Mouse (Mus musculus): ENCODE data around the gene Pdxdc1. TPM values are rescaled to one million over a fixed set of nuclear protein-coding genes. Genes with fewer than 3 reads are reported as not detected.
"Not testable (repeated sequence)": the region's sequence is repeated elsewhere in the genome, so short reads cannot be mapped to it uniquely, and the experiment has no call there.

Gene Pdxdc1
- polyA plus RNA-seq, 1 experiment from 2014 or later, result 68.0 TPM

- Histone ChIP-seq H3K9me3 (ENCODE audit: control insufficient read depth, low read length) (no peaks in the 10 kb centered on the region), H3K4me3 (ENCODE audit: low read depth, low read length) (no peak overlapping the region), H3K27ac (ENCODE audit: low read depth, low read length) (no peak overlapping the region), H3K4me2 (no peak overlapping the region), H3K36me3 (ENCODE audit: control insufficient read depth, insufficient read depth, low read length) (no peaks in the 10 kb centered on the region), H3K9ac (ENCODE audit: low read length) (no peak overlapping the region), H3K4me1 (ENCODE audit: control insufficient read depth, insufficient read depth, low read length) (no peaks in the 10 kb centered on the region), H3K27me3 (ENCODE audit: control insufficient read depth, insufficient read depth, low read length) (no peaks in the 10 kb centered on the region)
- DNase-seq (ENCODE audit: low spot score, missing footprints), result no peak
- no peak for ATAC-seq (ENCODE audit: low FRiP score)
- WGBS, result 89% methylated on average over 4 of the region's 4 CpGs
These were observed 24.6 kb upstream of the Pdxdc1 start for GRCm38 (mm10) chr16:13927456-13928075.

- not testable (repeated sequence) for H3K4me3 ChIP-seq (ENCODE audit: low read depth, low read length); H3K9ac ChIP-seq (ENCODE audit: low read length); H3K27me3 ChIP-seq (ENCODE audit: control insufficient read depth, insufficient read depth, low read length); H3K36me3 ChIP-seq (ENCODE audit: control insufficient read depth, insufficient read depth, low read length); H3K4me2 ChIP-seq; DNase-seq (ENCODE audit: low spot score, missing footprints); H3K4me1 ChIP-seq (ENCODE audit: control insufficient read depth, insufficient read depth, low read length); H3K9me3 ChIP-seq (ENCODE audit: control insufficient read depth, low read length); H3K27ac ChIP-seq (ENCODE audit: low read depth, low read length); ATAC-seq (ENCODE audit: low FRiP score)
- WGBS, result 90% methylated on average over 5 of the region's 5 CpGs
These were observed 20.0 kb upstream of the Pdxdc1 start for GRCm38 (mm10) chr16:13922966-13923365.

GRCm38 (mm10) chr16:13922499-13922898 is 19.6 kb upstream of the Pdxdc1 start:
- WGBS, result 85% methylated on average over 3 of the region's 3 CpGs
- not testable (repeated sequence) for H3K4me2 ChIP-seq; H3K27me3 ChIP-seq (ENCODE audit: control insufficient read depth, insufficient read depth, low read length); H3K4me3 ChIP-seq (ENCODE audit: low read depth, low read length); H3K36me3 ChIP-seq (ENCODE audit: control insufficient read depth, insufficient read depth, low read length); H3K9ac ChIP-seq (ENCODE audit: low read length); H3K27ac ChIP-seq (ENCODE audit: low read depth, low read length); DNase-seq (ENCODE audit: low spot score, missing footprints); ATAC-seq (ENCODE audit: low FRiP score); H3K4me1 ChIP-seq (ENCODE audit: control insufficient read depth, insufficient read depth, low read length); H3K9me3 ChIP-seq (ENCODE audit: control insufficient read depth, low read length)

GRCm38 (mm10) chr16:13921781-13922180 is 18.9 kb upstream of the Pdxdc1 start:
- DNase-seq (ENCODE audit: low spot score, missing footprints) (no peak), ATAC-seq (ENCODE audit: low FRiP score) (no peak)
- Histone ChIP-seq H3K9ac (ENCODE audit: low read length) (no peak overlapping the region), H3K4me3 (ENCODE audit: low read depth, low read length) (no peak overlapping the region), H3K36me3 (ENCODE audit: control insufficient read depth, insufficient read depth, low read length) (no peaks in the 10 kb centered on the region), H3K4me2 (no peak overlapping the region), H3K9me3 (ENCODE audit: control insufficient read depth, low read length) (peaks cover 3% of the 10 kb centered on the region; the same call in 1 of the 2 replicates), H3K27me3 (ENCODE audit: control insufficient read depth, insufficient read depth, low read length) (no peaks in the 10 kb centered on the region), H3K27ac (ENCODE audit: low read depth, low read length) (no peak overlapping the region), H3K4me1 (ENCODE audit: control insufficient read depth, insufficient read depth, low read length) (no peaks in the 10 kb centered on the region)
- WGBS, result 96% methylated on average over 7 of the region's 7 CpGs

GRCm38 (mm10) chr16:13921063-13921462 is 18.1 kb upstream of the Pdxdc1 start:
- H3K36me3 ChIP-seq (ENCODE audit: control insufficient read depth, insufficient read depth, low read length), result no peaks in the 10 kb centered on the region
- WGBS, result 86% methylated on average over 6 of the region's 6 CpGs
- peaks cover 3% of the 10 kb centered on the region; the same call in 1 of the 2 replicates for H3K9me3 ChIP-seq (ENCODE audit: control insufficient read depth, low read length)
- DNase-seq (ENCODE audit: low spot score, missing footprints) (no peak), ATAC-seq (ENCODE audit: low FRiP score) (no peak)
- H3K4me1 ChIP-seq (ENCODE audit: control insufficient read depth, insufficient read depth, low read length), result no peaks in the 10 kb centered on the region
- no peak overlapping the region for H3K27ac ChIP-seq (ENCODE audit: low read depth, low read length)
- H3K27me3 ChIP-seq (ENCODE audit: control insufficient read depth, insufficient read depth, low read length), result no peaks in the 10 kb centered on the region
- no peak overlapping the region for H3K4me2 ChIP-seq
- no peak overlapping the region for H3K4me3 ChIP-seq (ENCODE audit: low read depth, low read length)
- H3K9ac ChIP-seq (ENCODE audit: low read length), result no peak overlapping the region

GRCm38 (mm10) chr16:13920093-13920492 is 17.2 kb upstream of the Pdxdc1 start:
- DNase-seq (ENCODE audit: low spot score, missing footprints), result no peak
- Histone ChIP-seq H3K4me3 (ENCODE audit: low read depth, low read length) (no peak overlapping the region), H3K9me3 (ENCODE audit: control insufficient read depth, low read length) (peaks cover 3% of the 10 kb centered on the region; the same call in 1 of the 2 replicates), H3K9ac (ENCODE audit: low read length) (no peak overlapping the region), H3K4me2 (no peak overlapping the region), H3K27ac (ENCODE audit: low read depth, low read length) (no peak overlapping the region), H3K4me1 (ENCODE audit: control insufficient read depth, insufficient read depth, low read length) (no peaks in the 10 kb centered on the region), H3K36me3 (ENCODE audit: control insufficient read depth, insufficient read depth, low read length) (no peaks in the 10 kb centered on the region), H3K27me3 (ENCODE audit: control insufficient read depth, insufficient read depth, low read length) (no peaks in the 10 kb centered on the region)
- no peak for ATAC-seq (ENCODE audit: low FRiP score)
- WGBS, result 97% methylated on average over 5 of the region's 5 CpGs

GRCm38 (mm10) chr16:13907297-13907696 is 4.4 kb upstream of the Pdxdc1 start:
- WGBS, result 81% methylated on average over 3 of the region's 3 CpGs
- ATAC-seq (ENCODE audit: low FRiP score) (no peak), DNase-seq (ENCODE audit: low spot score, missing footprints) (no peak)
- Histone ChIP-seq H3K27me3 (ENCODE audit: control insufficient read depth, insufficient read depth, low read length) (no peaks in the 10 kb centered on the region), H3K27ac (ENCODE audit: low read depth, low read length) (no peak overlapping the region), H3K36me3 (ENCODE audit: control insufficient read depth, insufficient read depth, low read length) (no peaks in the 10 kb centered on the region), H3K9me3 (ENCODE audit: control insufficient read depth, low read length) (no peaks in the 10 kb centered on the region), H3K4me3 (ENCODE audit: low read depth, low read length) (no peak overlapping the region), H3K4me2 (no peak overlapping the region), H3K4me1 (ENCODE audit: control insufficient read depth, insufficient read depth, low read length) (peaks cover under 1% of the 10 kb centered on the region), H3K9ac (ENCODE audit: low read length) (no peak overlapping the region)

GRCm38 (mm10) chr16:13903488-13903887 is 557 bp upstream of the Pdxdc1 start:
- Histone ChIP-seq H3K9me3 (ENCODE audit: control insufficient read depth, low read length) (no peaks in the 10 kb centered on the region), H3K4me3 (ENCODE audit: low read depth, low read length) (peak overlapping the region; percentile 72), H3K4me2 (peak overlapping the region; percentile 76), H3K27ac (ENCODE audit: low read depth, low read length) (peak overlapping the region; percentile 48; the same call in 1 of the 2 replicates), H3K9ac (ENCODE audit: low read length) (peak overlapping the region; percentile 85), H3K36me3 (ENCODE audit: control insufficient read depth, insufficient read depth, low read length) (no peaks in the 10 kb centered on the region), H3K4me1 (ENCODE audit: control insufficient read depth, insufficient read depth, low read length) (peaks cover 5% of the 10 kb centered on the region), H3K27me3 (ENCODE audit: control insufficient read depth, insufficient read depth, low read length) (no peaks in the 10 kb centered on the region)
- ATAC-seq (ENCODE audit: low FRiP score), result peak; percentile 77
- 12% methylated on average over 8 of the region's 8 CpGs for WGBS
- DNase-seq (ENCODE audit: low spot score, missing footprints), result no peak

GRCm38 (mm10) chr16:13902397-13902831 is 517 bp downstream of the Pdxdc1 start:
- DNase-seq (ENCODE audit: low spot score, missing footprints), result no peak
- no peak; the same call in 1 of the 2 replicates for ATAC-seq (ENCODE audit: low FRiP score)
- Histone ChIP-seq H3K27me3 (ENCODE audit: control insufficient read depth, insufficient read depth, low read length) (no peaks in the 10 kb centered on the region), H3K9me3 (ENCODE audit: control insufficient read depth, low read length) (no peaks in the 10 kb centered on the region), H3K9ac (ENCODE audit: low read length) (peak overlapping the region; percentile 85), H3K27ac (ENCODE audit: low read depth, low read length) (no peak overlapping the region), H3K4me2 (peak overlapping the region; percentile 76), H3K4me1 (ENCODE audit: control insufficient read depth, insufficient read depth, low read length) (peaks cover 5% of the 10 kb centered on the region), H3K36me3 (ENCODE audit: control insufficient read depth, insufficient read depth, low read length) (no peaks in the 10 kb centered on the region), H3K4me3 (ENCODE audit: low read depth, low read length) (peak overlapping the region; percentile 72)
- under 1% methylated on average over 29 of the region's 30 CpGs for WGBS
